Mouse (Mus musculus): Measurements from ENCODE around the gene Wdr13. TPM values are rescaled to one million over a fixed set of nuclear protein-coding genes. Genes with fewer than 3 reads are reported as not detected.
A peak's percentile ranks its signal among the peaks of the same experiment; 100 is the strongest.

Wdr13 gene
- total and polyA plus RNA-seq, 3 experiments, result 29.6 to 46.8 TPM; not detected in 1

DNA sequence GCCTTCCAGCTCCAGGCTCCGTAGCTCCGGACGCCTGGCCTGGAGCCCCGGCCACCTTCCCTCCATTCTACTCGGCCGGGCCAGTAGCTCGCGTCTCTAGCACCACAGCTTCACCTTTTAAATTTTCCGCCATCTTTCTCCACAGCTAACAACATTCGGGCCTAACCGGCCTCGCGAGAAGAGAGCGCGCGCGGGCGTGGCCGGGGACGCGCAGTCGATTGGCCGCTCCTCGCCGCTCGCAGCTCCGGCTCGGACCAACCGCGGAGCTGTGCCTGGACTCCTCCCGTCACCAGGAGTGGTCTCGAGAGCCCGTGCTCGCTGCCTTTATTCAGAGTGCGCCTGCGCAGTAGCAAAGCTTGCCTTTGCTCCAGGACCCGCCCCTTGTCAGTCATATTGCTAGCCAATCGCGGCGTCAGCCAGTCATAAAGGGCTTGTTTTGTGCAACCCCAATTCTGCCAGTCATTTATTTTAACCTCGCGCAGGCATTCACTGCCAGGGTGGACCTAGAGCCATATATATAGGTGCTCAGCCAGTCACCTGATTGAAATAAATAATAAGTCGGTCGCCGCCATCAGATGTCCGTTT, 58.2 kb downstream of the Wdr13 start, which contains the start of gene Suv39h1 (continued):
- peak; percentile 38; the same call in 1 of the 2 replicates for TF ChIP-seq TCF12 (IDR thresholded peaks at IDR 0.05; ENCODE audit: low read depth, low read length)
- no peak for TF ChIP-seq RAD21 (IDR thresholded peaks at IDR 0.05; ENCODE audit: low read depth, low read length)
- peak; percentile 95 for TF ChIP-seq CHD2 (IDR thresholded peaks at IDR 0.05; ENCODE audit: low read length)
- TF ChIP-seq ELF1 (IDR thresholded peaks at IDR 0.05; ENCODE audit: low read depth, low read length), result 0 out of 2 replicates have a peak, but pooled peaks have one; percentile 9
- no peak for TF ChIP-seq CTCF (IDR thresholded peaks at IDR 0.05 in 2 of 3, conservative IDR thresholded peaks at IDR 0.05 in 1 of 3; ENCODE audit: control insufficient read depth in 1 of 3, insufficient read depth in 1 of 3, low read depth in 2 of 3, low read length in 3 of 3, poor library complexity in 1 of 3, severe bottlenecking in 1 of 3)
- peak; percentile 77 for TF ChIP-seq NRF1 (IDR thresholded peaks at IDR 0.05; ENCODE audit: insufficient read depth, low read depth, low read length, poor library complexity, severe bottlenecking)
- TF ChIP-seq MAZ (IDR thresholded peaks at IDR 0.05; ENCODE audit: low read depth, low read length), result 0 out of 2 replicates have a peak, but pooled peaks have one; percentile 10
- TF ChIP-seq POLR2AphosphoS5 (IDR thresholded peaks at IDR 0.05; ENCODE audit: borderline replicate concordance, low read depth, low read length), result no peak
- no peak for TF ChIP-seq MYC (IDR thresholded peaks at IDR 0.05; ENCODE audit: low read depth, low read length)

DNA sequence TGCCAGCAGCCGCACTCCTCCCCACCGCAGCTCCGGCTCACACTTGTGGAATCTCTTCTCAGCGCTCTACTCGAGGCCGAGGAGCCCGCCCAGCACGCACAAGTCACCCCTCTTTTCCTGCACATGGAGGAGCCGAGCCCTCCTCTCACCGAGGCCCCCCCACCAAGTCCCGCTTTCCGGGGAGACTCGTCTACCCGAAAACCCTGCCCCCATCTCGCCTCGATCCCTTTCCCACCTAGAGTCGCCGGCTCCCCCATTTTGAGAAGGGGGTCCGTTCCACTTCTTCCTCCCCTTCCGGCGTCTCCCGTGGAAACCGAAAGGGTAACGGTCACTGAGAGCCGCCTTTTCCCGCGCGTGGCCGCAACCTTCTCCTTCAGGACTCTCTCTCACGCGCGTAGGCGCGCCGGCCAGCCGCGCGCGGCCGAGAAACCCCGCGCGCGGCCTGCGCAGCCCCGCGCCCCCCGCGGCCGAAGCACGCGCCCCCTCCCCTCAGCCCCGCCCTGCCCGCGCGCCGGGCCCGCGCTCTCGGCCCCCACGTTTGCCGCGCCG, 58.7 kb downstream of the Wdr13 start:
- DNase-seq (ENCODE audit: low read depth, low spot score), result peak; percentile 74

More for the DNA sequence above, 58.7 kb downstream of the Wdr13 start:
- Histone ChIP-seq H3K9me3 (replicated peaks; ENCODE audit: insufficient read depth, low read length) (no peaks in the 10 kb centered on the region), H3K79me2 (ENCODE audit: control insufficient read depth, insufficient read depth, low read length, poor library complexity) (peaks cover 40% of the 10 kb centered on the region), H3K4me3 (ENCODE audit: control insufficient read depth in 1 of 2, insufficient read depth in 1 of 2, low read depth in 2 of 2, low read length in 2 of 2) (peak overlapping the region; percentile 82 to 98), H3K4me1 (ENCODE audit: control insufficient read depth in 1 of 2, insufficient read depth in 2 of 2, low read length in 2 of 2) (peaks cover 14 to 24% of the 10 kb centered on the region in 2 experiments), H3K36me3 (ENCODE audit: control insufficient read depth in 1 of 2, insufficient read depth in 2 of 2, low read length in 2 of 2) (peaks cover 15 to 46% of the 10 kb centered on the region in 2 experiments), H3K27me3 (ENCODE audit: control insufficient read depth in 1 of 2, insufficient read depth in 2 of 2, low read length in 2 of 2) (no peaks in the 10 kb centered on the region), H3K9ac (ENCODE audit: control insufficient read depth, low read depth, low read length, poor library complexity, severe bottlenecking) (peak overlapping the region; percentile 98), H3K27ac (ENCODE audit: control insufficient read depth, low read depth, low read length) (peak overlapping the region; percentile 88)
- TF ChIP-seq RCOR1 (IDR thresholded peaks at IDR 0.05; ENCODE audit: low read depth, low read length) (0 out of 2 replicates have a peak, but pooled peaks have one; percentile 10), MAZ (IDR thresholded peaks at IDR 0.05; ENCODE audit: low read depth, low read length) (0 out of 2 replicates have a peak, but pooled peaks have one; percentile 17), CHD1 (IDR thresholded peaks at IDR 0.05; ENCODE audit: low read depth, low read length) (0 out of 2 replicates have a peak, but pooled peaks have one; percentile 81), MXI1 (IDR thresholded peaks at IDR 0.05; ENCODE audit: low read depth, low read length) (peak; percentile 68), SIN3A (IDR thresholded peaks at IDR 0.05; ENCODE audit: low read length) (peak; percentile 49; the same call in 1 of the 2 replicates), TBP (IDR thresholded peaks at IDR 0.05; ENCODE audit: low read depth, low read length) (peak; percentile 44; the same call in 1 of the 2 replicates), JUND (IDR thresholded peaks at IDR 0.05; ENCODE audit: low read depth, low read length) (no peak), NELFE (IDR thresholded peaks at IDR 0.05; ENCODE audit: low read depth, low read length) (no peak), E2F4 (IDR thresholded peaks at IDR 0.05; ENCODE audit: borderline replicate concordance, low read depth, low read length) (peak; percentile 15; the same call in 1 of the 2 replicates), EP300 (IDR thresholded peaks at IDR 0.05; ENCODE audit: low read depth in 1 of 2, low read length in 2 of 2) (no peak)

Other genes starting within 250 kb of the Wdr13 start
- 66.7 and 67.0 TPM in 2 replicates for gene Slc35a2, start 248.9 kb downstream of the Wdr13 start, total RNA-seq (2012; rRNA removed)
- gene Slc35a2, start 248.9 kb downstream of the Wdr13 start, polyA plus RNA-seq (2012; ENCODE audit: insufficient read depth in 1 of 2, insufficient read length in 2 of 2, low read depth in 1 of 2, low replicate concordance in 2 of 2, missing spikeins in 1 of 2), result 10 to 100 TPM in 1 of 2 experiments, not detected in 1; 96.0 TPM
- 202 and 204 TPM in 2 replicates for gene Pqbp1, start 233.6 kb downstream of the Wdr13 start, total RNA-seq (2012; rRNA removed)
- 100 to 1,000 TPM in 1 of 2 experiments, not detected in 1; 283 TPM for gene Pqbp1, start 233.6 kb downstream of the Wdr13 start, polyA plus RNA-seq (2012; ENCODE audit: insufficient read depth in 1 of 2, insufficient read length in 2 of 2, low read depth in 1 of 2, low replicate concordance in 2 of 2, missing spikeins in 1 of 2)
- 96.5 and 107 TPM in 2 replicates for gene Timm17b, start 233.5 kb downstream of the Wdr13 start, total RNA-seq (2012; rRNA removed)
- gene Timm17b, start 233.5 kb downstream of the Wdr13 start, polyA plus RNA-seq (2012; ENCODE audit: insufficient read depth in 1 of 2, insufficient read length in 2 of 2, low read depth in 1 of 2, low replicate concordance in 2 of 2, missing spikeins in 1 of 2), result 100 to 1,000 TPM in 1 of 2 experiments, not detected in 1; 381 TPM
- not detected in 2 replicates for gene Gm10491, start 225.1 kb downstream of the Wdr13 start, total RNA-seq (2012; rRNA removed)
- gene Gm10491, start 225.1 kb downstream of the Wdr13 start, polyA plus RNA-seq (2012; ENCODE audit: insufficient read depth in 1 of 2, insufficient read length in 2 of 2, low read depth in 1 of 2, low replicate concordance in 2 of 2, missing spikeins in 1 of 2), result not detected
- not detected in 2 replicates for gene Gm10490, start 223.3 kb downstream of the Wdr13 start, total RNA-seq (2012; rRNA removed)
- gene Gm10490, start 223.3 kb downstream of the Wdr13 start, polyA plus RNA-seq (2012; ENCODE audit: insufficient read depth in 1 of 2, insufficient read length in 2 of 2, low read depth in 1 of 2, low replicate concordance in 2 of 2, missing spikeins in 1 of 2), result not detected
- gene Pcsk1n, start 213.1 kb downstream of the Wdr13 start, total RNA-seq (2012; rRNA removed), result not detected in 2 replicates
- not detected for gene Pcsk1n, start 213.1 kb downstream of the Wdr13 start, polyA plus RNA-seq (2012; ENCODE audit: insufficient read depth in 1 of 2, insufficient read length in 2 of 2, low read depth in 1 of 2, low replicate concordance in 2 of 2, missing spikeins in 1 of 2)
- gene Eras, start 204.3 kb downstream of the Wdr13 start, total RNA-seq (2012; rRNA removed), result not detected in 2 replicates
- not detected for gene Eras, start 204.3 kb downstream of the Wdr13 start, polyA plus RNA-seq (2012; ENCODE audit: insufficient read depth in 1 of 2, insufficient read length in 2 of 2, low read depth in 1 of 2, low replicate concordance in 2 of 2, missing spikeins in 1 of 2)
- gene Hdac6, start 185.0 kb downstream of the Wdr13 start, total RNA-seq (2012; rRNA removed), result 6.3 and 7.8 TPM in 2 replicates
- 10 to 100 TPM in 1 of 2 experiments, not detected in 1; 19.7 TPM for gene Hdac6, start 185.0 kb downstream of the Wdr13 start, polyA plus RNA-seq (2012; ENCODE audit: insufficient read depth in 1 of 2, insufficient read length in 2 of 2, low read depth in 1 of 2, low replicate concordance in 2 of 2, missing spikeins in 1 of 2)
- gene Gata1, start 154.8 kb downstream of the Wdr13 start, total RNA-seq (2012; rRNA removed), result 321 and 385 TPM in 2 replicates
- 100 to 1,000 TPM; 128 to 496 TPM for gene Gata1, start 154.8 kb downstream of the Wdr13 start, polyA plus RNA-seq (2012; ENCODE audit: insufficient read depth in 1 of 2, insufficient read length in 2 of 2, low read depth in 1 of 2, low replicate concordance in 2 of 2, missing spikeins in 1 of 2)
- gene Glod5, start 114.4 kb downstream of the Wdr13 start, total RNA-seq (2012; rRNA removed), result not detected in 2 replicates
- gene Glod5, start 114.4 kb downstream of the Wdr13 start, polyA plus RNA-seq (2012; ENCODE audit: insufficient read depth in 1 of 2, insufficient read length in 2 of 2, low read depth in 1 of 2, low replicate concordance in 2 of 2, missing spikeins in 1 of 2), result under 1 TPM in 1 of 2 experiments, not detected in 1; 0.11 TPM
- gene Suv39h1, start 58.1 kb downstream of the Wdr13 start, total RNA-seq (2012; rRNA removed), result 103 and 104 TPM in 2 replicates
- 100 to 1,000 TPM; 122 to 129 TPM for gene Suv39h1, start 58.1 kb downstream of the Wdr13 start, polyA plus RNA-seq (2012; ENCODE audit: insufficient read depth in 1 of 2, insufficient read length in 2 of 2, low read depth in 1 of 2, low replicate concordance in 2 of 2, missing spikeins in 1 of 2)
- gene Was, start 42.4 kb downstream of the Wdr13 start, total RNA-seq (2012; rRNA removed), result 133 and 146 TPM in 2 replicates
- 100 to 1,000 TPM in 1 of 2 experiments, not detected in 1; 167 TPM for gene Was, start 42.4 kb downstream of the Wdr13 start, polyA plus RNA-seq (2012; ENCODE audit: insufficient read depth in 1 of 2, insufficient read length in 2 of 2, low read depth in 1 of 2, low replicate concordance in 2 of 2, missing spikeins in 1 of 2)
- 906 and 1,021 TPM in 2 replicates for gene Rbm3, start 13.0 kb upstream of the Wdr13 start, total RNA-seq (2012; rRNA removed)
- 100 to 1,000 TPM in 1 of 2 experiments, not detected in 1; 750 TPM for gene Rbm3, start 13.0 kb upstream of the Wdr13 start, polyA plus RNA-seq (2012; ENCODE audit: insufficient read depth in 1 of 2, insufficient read length in 2 of 2, low read depth in 1 of 2, low replicate concordance in 2 of 2, missing spikeins in 1 of 2)
- 8.0 and 10.1 TPM in 2 replicates for gene Tbc1d25, start 43.3 kb upstream of the Wdr13 start, total RNA-seq (2012; rRNA removed)
- gene Tbc1d25, start 43.3 kb upstream of the Wdr13 start, polyA plus RNA-seq (2012; ENCODE audit: insufficient read depth in 1 of 2, insufficient read length in 2 of 2, low read depth in 1 of 2, low replicate concordance in 2 of 2, missing spikeins in 1 of 2), result 10 to 100 TPM in 1 of 2 experiments, not detected in 1; 23.4 TPM
- 99.4 and 103 TPM in 2 replicates for gene Ebp, start 60.6 kb upstream of the Wdr13 start, total RNA-seq (2012; rRNA removed)
- 100 to 1,000 TPM in 1 of 2 experiments, not detected in 1; 133 TPM for gene Ebp, start 60.6 kb upstream of the Wdr13 start, polyA plus RNA-seq (2012; ENCODE audit: insufficient read depth in 1 of 2, insufficient read length in 2 of 2, low read depth in 1 of 2, low replicate concordance in 2 of 2, missing spikeins in 1 of 2)
- 3.5 and 4.5 TPM in 2 replicates for gene Porcn, start 73.6 kb upstream of the Wdr13 start, total RNA-seq (2012; rRNA removed)
- 10 to 100 TPM in 1 of 2 experiments, not detected in 1; 16.1 TPM for gene Porcn, start 73.6 kb upstream of the Wdr13 start, polyA plus RNA-seq (2012; ENCODE audit: insufficient read depth in 1 of 2, insufficient read length in 2 of 2, low read depth in 1 of 2, low replicate concordance in 2 of 2, missing spikeins in 1 of 2)
- 47.2 and 51.8 TPM in 2 replicates for gene Ftsj1, start 119.5 kb upstream of the Wdr13 start, total RNA-seq (2012; rRNA removed)
- gene Ftsj1, start 119.5 kb upstream of the Wdr13 start, polyA plus RNA-seq (2012; ENCODE audit: insufficient read depth in 1 of 2, insufficient read length in 2 of 2, low read depth in 1 of 2, low replicate concordance in 2 of 2, missing spikeins in 1 of 2), result 100 to 1,000 TPM in 1 of 2 experiments, not detected in 1; 124 TPM
- gene Slc38a5, start 138.2 kb upstream of the Wdr13 start, total RNA-seq (2012; rRNA removed), result 63.5 and 100 TPM in 2 replicates
- 100 to 1,000 TPM in 1 of 2 experiments, not detected in 1; 146 TPM for gene Slc38a5, start 138.2 kb upstream of the Wdr13 start, polyA plus RNA-seq (2012; ENCODE audit: insufficient read depth in 1 of 2, insufficient read length in 2 of 2, low read depth in 1 of 2, low replicate concordance in 2 of 2, missing spikeins in 1 of 2)
- gene Ssxb10, start 194.5 kb upstream of the Wdr13 start, total RNA-seq (2012; rRNA removed), result not detected in 2 replicates
- gene Ssxb10, start 194.5 kb upstream of the Wdr13 start, polyA plus RNA-seq (2012; ENCODE audit: insufficient read depth in 1 of 2, insufficient read length in 2 of 2, low read depth in 1 of 2, low replicate concordance in 2 of 2, missing spikeins in 1 of 2), result not detected
- gene Ssxb9, start 234.1 kb upstream of the Wdr13 start, total RNA-seq (2012; rRNA removed), result not detected in 2 replicates
- gene Ssxb9, start 234.1 kb upstream of the Wdr13 start, polyA plus RNA-seq (2012; ENCODE audit: insufficient read depth in 1 of 2, insufficient read length in 2 of 2, low read depth in 1 of 2, low replicate concordance in 2 of 2, missing spikeins in 1 of 2), result not detected

Data from MEL (cell line).